Mouse (Mus musculus): ENCODE data around the gene Dupd1. TPM values are rescaled to one million over a fixed set of nuclear protein-coding genes. Genes with fewer than 3 reads are reported as not detected.

Gene Dupd1
- total RNA-seq (2023): not detected

GRCm38 (mm10) chr14:21714486-21714885, at the start of gene Dupd1:
Dupd1 (minus strand) TSS chr14:21714576.

GRCm38 (mm10) chr14:21750881-21751542, 36.6 kb upstream of the Dupd1 start, which contains the start of gene Dusp13:
Dusp13 (minus strand) TSS chr14:21751181.

DNA sequence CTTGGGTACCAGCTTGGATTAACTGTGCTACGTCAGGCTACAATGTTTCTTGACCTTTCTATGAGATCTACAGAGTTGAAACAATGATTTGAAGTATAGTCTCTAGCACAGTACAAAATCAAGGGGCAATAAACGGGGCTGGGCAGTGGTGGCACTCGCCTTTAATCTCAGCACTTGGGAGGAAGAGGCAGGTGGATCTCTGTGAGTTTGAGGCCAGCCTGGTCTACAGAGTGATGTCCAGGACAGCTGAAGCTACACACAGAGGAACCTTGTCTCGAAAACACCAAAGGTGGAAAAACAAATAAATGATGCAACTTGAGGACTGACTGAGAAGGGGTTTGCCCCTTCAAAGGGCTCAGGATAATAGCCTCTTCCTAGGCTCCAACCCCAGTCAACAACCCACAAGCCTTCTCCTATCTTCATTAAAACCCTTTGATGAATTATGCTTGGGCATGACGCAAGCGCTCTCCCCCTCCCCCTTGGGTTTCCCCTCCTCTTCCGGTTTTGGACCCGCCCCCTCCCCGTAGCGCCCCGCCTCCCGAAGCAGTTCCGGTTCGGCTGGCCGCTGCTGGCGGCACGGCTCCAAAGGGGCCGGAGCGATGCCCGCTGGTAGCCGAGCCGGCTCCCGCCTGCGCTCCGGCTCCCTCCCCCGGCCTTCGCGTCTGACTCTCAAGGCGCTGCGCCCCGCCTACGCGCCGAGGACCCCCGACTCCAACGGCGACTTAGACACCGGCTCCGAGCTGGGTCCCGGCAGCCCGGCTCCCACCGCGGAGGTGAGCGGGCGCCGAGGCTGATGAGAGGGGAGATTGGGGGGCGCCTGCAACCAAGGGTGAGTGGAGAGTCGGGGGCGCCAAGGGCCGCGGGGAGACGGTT, 35.9 kb upstream of the Dupd1 start, which contains the start of gene Samd8:
Gene Samd8 (plus strand): TSS at position 524 of the 873 bp plus-strand sequence.

Other genes with a start within 250 kb of the Dupd1 start
- gene Kat6b, start 233.1 kb downstream of the Dupd1 start, total RNA-seq (2023): 10 to 100 TPM; 29.6 to 33.7 TPM
- gene Samd8, start 36.0 kb upstream of the Dupd1 start, total RNA-seq (2023): 10 to 100 TPM; 32.6 to 34.5 TPM
- gene Dusp13, start 36.6 kb upstream of the Dupd1 start, total RNA-seq (2023): not detected
- gene Vdac2, start 110.7 kb upstream of the Dupd1 start, total RNA-seq (2023): 100 to 1,000 TPM; 164 to 167 TPM
- gene Comtd1, start 134.4 kb upstream of the Dupd1 start, total RNA-seq (2023): 10 to 100 TPM; 15.7 to 17.8 TPM